Mouse (Mus musculus): ENCODE measurements around the gene Cpt1b.

GRCm38 (mm10) chr15:89442486-89443070 is 16.9 kb upstream of the Cpt1b start:
- TF ChIP-seq POLR2A (IDR thresholded peaks at IDR 0.05; ENCODE audit: insufficient read length, low read depth) (no peak), MYOG (IDR thresholded peaks at IDR 0.05; ENCODE audit: control insufficient read depth in 1 of 3, insufficient read depth in 1 of 3, insufficient read length in 2 of 3, low read depth in 2 of 3) (no peak)
